In genomic region chr13:115257345-115257744, GRCm38 (mm10) we compare ENCODE assay signal across 20 mouse cellular contexts.
DNase-seq lines count a peak whose midpoint lies in the region; ATAC-seq lines count a peak whose summit lies in the region.
"Had no signal": no experiment of that assay in that cellular context is flagged by ENCODE, and none has a peak within 500 bp of the region (broad histone marks: within the 10 kb centered on the region; RNA-seq: fewer than 3 reads in every experiment).

No protein-coding gene starts in this region.

- H3K27ac ChIP-seq in hindbrain, embryonic 11.5 days (ENCODE audit: low read depth, low read length) = no peak overlapping the region
- no peak overlapping the region for H3K27ac ChIP-seq in hindbrain, embryonic 13.5 days
- no peak overlapping the region for H3K27ac ChIP-seq in midbrain, embryonic 15.5 days
- H3K27ac ChIP-seq: embryonic facial prominence, embryonic 15.5 days; forebrain, embryonic 12.5 days; gastrocnemius, adult 2 months; hindbrain, embryonic 14.5 days had no signal

- ATAC-seq in hindbrain, embryonic 11.5 days (ENCODE audit: low FRiP score) = 0 out of 2 replicates have a peak, but pooled peaks have one; percentile 36
- ATAC-seq in hindbrain, embryonic 13.5 days (ENCODE audit: low FRiP score) = no peak
- ATAC-seq in midbrain, embryonic 15.5 days (replicated peaks) = peak; percentile 62
- ATAC-seq: inflammation-experienced regulatory T-cells, adult 6 months had no signal

- no peak overlapping the region for H3K4me2 ChIP-seq in hindbrain, embryonic 11.5 days (replicated peaks; ENCODE audit: low read depth, low read length)
- no peak overlapping the region for H3K4me2 ChIP-seq in hindbrain, embryonic 13.5 days
- H3K4me2 ChIP-seq in midbrain, embryonic 15.5 days = no peak overlapping the region
- H3K4me2 ChIP-seq: embryonic facial prominence, embryonic 15.5 days; forebrain, embryonic 12.5 days; heart, embryonic 12.5 days; hindbrain, embryonic 14.5 days had no signal

- H3K9ac ChIP-seq in hindbrain, embryonic 11.5 days (ENCODE audit: low read depth, low read length) = no peak overlapping the region
- H3K9ac ChIP-seq in hindbrain, embryonic 13.5 days = no peak overlapping the region
- no peak overlapping the region for H3K9ac ChIP-seq in midbrain, embryonic 15.5 days
- H3K9ac ChIP-seq: embryonic facial prominence, embryonic 15.5 days; forebrain, embryonic 12.5 days; heart, embryonic 12.5 days; hindbrain, embryonic 14.5 days had no signal

- 78% methylated on average over 2 of the region's 2 CpGs for WGBS in hindbrain, embryonic 11.5 days
- WGBS in hindbrain, embryonic 13.5 days = 61% methylated on average over 2 of the region's 2 CpGs
- 38% methylated on average over 2 of the region's 2 CpGs for WGBS in midbrain, embryonic 15.5 days

- no peak for DNase-seq in hindbrain, embryonic 11.5 days (ENCODE audit: low spot score)
- DNase-seq in retina, postnatal 1 day = peak; percentile 52
- no peak for DNase-seq in retina, embryonic 14.5 days (ENCODE audit: low spot score)
- DNase-seq in right cerebral cortex, adult 18-20 months = no peak
- DNase-seq: adrenal gland, adult 2 months; adrenal gland, postnatal 36 days; cerebellum, adult 11 months; cerebellum, adult 8-10 months; cerebellum, postnatal 14 days; embryo, embryonic 11 days; gastrocnemius, adult 2 months; gastrocnemius, postnatal 25 days had no signal

- no peaks in the 10 kb centered on the region for H3K27me3 ChIP-seq in hindbrain, embryonic 11.5 days (ENCODE audit: control insufficient read depth, insufficient read depth, low read length)
- H3K27me3 ChIP-seq in hindbrain, embryonic 13.5 days = no peaks in the 10 kb centered on the region
- H3K27me3 ChIP-seq in midbrain, embryonic 15.5 days (replicated peaks) = no peaks in the 10 kb centered on the region
- H3K27me3 ChIP-seq: embryonic facial prominence, embryonic 15.5 days; forebrain, embryonic 12.5 days; heart, embryonic 12.5 days had no signal

- no peaks in the 10 kb centered on the region for H3K4me1 ChIP-seq in hindbrain, embryonic 11.5 days (replicated peaks; ENCODE audit: control insufficient read depth, insufficient read depth, low read length)
- no peaks in the 10 kb centered on the region for H3K4me1 ChIP-seq in hindbrain, embryonic 13.5 days (replicated peaks)
- H3K4me1 ChIP-seq in midbrain, embryonic 15.5 days = no peaks in the 10 kb centered on the region
- H3K4me1 ChIP-seq: embryonic facial prominence, embryonic 15.5 days; heart, embryonic 12.5 days had no signal

- no peaks in the 10 kb centered on the region for H3K9me3 ChIP-seq in hindbrain, embryonic 11.5 days (ENCODE audit: control insufficient read depth, low read length)
- no peaks in the 10 kb centered on the region for H3K9me3 ChIP-seq in hindbrain, embryonic 13.5 days
- H3K9me3 ChIP-seq in midbrain, embryonic 15.5 days = no peaks in the 10 kb centered on the region
- H3K9me3 ChIP-seq: embryonic facial prominence, embryonic 15.5 days; forebrain, embryonic 12.5 days; heart, embryonic 12.5 days had no signal

- H3K4me3 ChIP-seq in hindbrain, embryonic 11.5 days (ENCODE audit: low read depth, low read length) = no peak overlapping the region
- no peak overlapping the region for H3K4me3 ChIP-seq in hindbrain, embryonic 13.5 days
- no peak overlapping the region for H3K4me3 ChIP-seq in midbrain, embryonic 15.5 days
- H3K4me3 ChIP-seq: embryonic facial prominence, embryonic 15.5 days; erythroblast, embryonic 14.5 days; forebrain, embryonic 12.5 days; gastrocnemius, adult 2 months; heart, embryonic 12.5 days had no signal

- no peaks in the 10 kb centered on the region for H3K36me3 ChIP-seq in hindbrain, embryonic 11.5 days (ENCODE audit: control insufficient read depth, insufficient read depth, low read length)
- H3K36me3 ChIP-seq in hindbrain, embryonic 13.5 days = no peaks in the 10 kb centered on the region
- no peaks in the 10 kb centered on the region for H3K36me3 ChIP-seq in midbrain, embryonic 15.5 days (replicated peaks)
- H3K36me3 ChIP-seq: embryonic facial prominence, embryonic 15.5 days; forebrain, embryonic 12.5 days; heart, embryonic 12.5 days had no signal
